Mouse (Mus musculus) midbrain, embryonic 13.5 days (tissue): ENCODE data around the gene Coasy. TPM values are rescaled to one million over a fixed set of nuclear protein-coding genes. Genes with fewer than 3 reads are reported as not detected.

ENCODE experiments used
- ATAC-seq: fragments of 200-750 bp; cut with Nextera tagmentation; 2 replicates; pipeline ENCODE4 v1.8.0; 2017; ENCODE audit warnings: mild to moderate bottlenecking, moderate TSS enrichment, moderate library complexity
- H3K27ac ChIP-seq: fragments of 300-500 bp; sonication (generic); 2 replicates; pipeline ENCODE4 v1.5.1; 2015; ENCODE audit warnings: inconsistent platforms, mild to moderate bottlenecking, moderate library complexity
- H3K27me3 ChIP-seq: fragments of 300-500 bp; sonication (generic); 2 replicates; pipeline ENCODE4 v1.6.1; 2015; ENCODE audit warnings: mild to moderate bottlenecking, inconsistent platforms
- H3K36me3 ChIP-seq: fragments of 300-500 bp; sonication (generic); 2 replicates; pipeline ENCODE4 v1.6.1; 2015; ENCODE audit warnings: mild to moderate bottlenecking, inconsistent platforms
- H3K4me1 ChIP-seq: fragments of 300-500 bp; sonication (generic); replicated peaks from 2 replicates; pipeline ENCODE4 v1.6.1; 2015; ENCODE audit warnings: inconsistent platforms
- H3K4me2 ChIP-seq: fragments of 300-500 bp; sonication (generic); replicated peaks from 2 replicates; pipeline ENCODE4 v1.6.1; 2015; ENCODE audit warnings: moderate library complexity, mild to moderate bottlenecking, inconsistent platforms
- H3K4me3 ChIP-seq: fragments of 300-500 bp; sonication (generic); replicated peaks from 2 replicates; pipeline ENCODE4 v1.5.1; 2015; ENCODE audit warnings: mild to moderate bottlenecking, inconsistent platforms
- H3K9ac ChIP-seq: fragments of 300-500 bp; sonication (generic); replicated peaks from 2 replicates; pipeline ENCODE4 v1.6.1; 2015; ENCODE audit warnings: mild to moderate bottlenecking, inconsistent platforms
- H3K9me3 ChIP-seq: fragments of 300-500 bp; sonication (generic); 2 replicates; pipeline ENCODE4 v1.6.1; 2016; ENCODE audit warnings: mild to moderate bottlenecking, inconsistent platforms
- WGBS: fragments of 180-500 bp; shearing (Covaris S2); methylation state at CpG from one replicate; pipeline ENCODE4 v1.1.7; 2015; 5-methylcytosine and 5-hydroxymethylcytosine counted together
- polyA plus RNA-seq: library from polyadenylated mRNA; unstranded; fragments of >200 nt; fragmentation: Nextera tagmentation; extraction: Ambion mirVana; gene quantifications from 2 replicates; pipeline ENCODE4 v1.2.1, GENCODE M21; 2015

Gene Coasy
- polyA plus RNA-seq, 1 experiment from 2014 or later, result 52.8 TPM

DNA sequence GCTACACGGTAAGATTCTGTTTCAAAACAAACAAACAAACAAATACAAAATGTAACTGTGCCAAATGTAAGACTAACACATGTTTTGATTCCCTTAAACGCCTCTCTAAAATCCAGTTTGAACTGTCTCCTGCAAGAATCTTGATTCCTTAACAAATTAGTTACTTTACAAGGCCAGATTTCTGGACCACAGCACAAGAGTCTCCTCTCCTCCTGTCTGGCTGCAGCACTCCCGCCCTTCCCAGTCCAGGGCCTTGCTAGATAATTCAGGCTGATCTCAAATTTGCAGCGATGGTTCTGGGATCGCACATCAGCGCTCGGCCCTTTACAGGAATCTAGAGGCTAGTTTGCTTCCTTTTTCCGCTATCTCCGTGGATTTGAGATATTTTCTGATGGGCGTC lies 706 bp upstream of the Coasy start:
- H3K27ac ChIP-seq, result peak overlapping the region; percentile 90
- H3K4me3 ChIP-seq, result peak overlapping the region; percentile 87
- no peaks in the 10 kb centered on the region for H3K9me3 ChIP-seq
- H3K9ac ChIP-seq, result peak overlapping the region; percentile 93
- ATAC-seq, result no peak
- peak overlapping the region; percentile 93 for H3K4me2 ChIP-seq
- H3K27me3 ChIP-seq, result peaks cover 48% of the 10 kb centered on the region
- H3K36me3 ChIP-seq, result peaks cover 19% of the 10 kb centered on the region; the same call in 1 of the 2 replicates
- H3K4me1 ChIP-seq, result peaks cover 41% of the 10 kb centered on the region
- WGBS, result 6% methylated on average over 10 of the region's 10 CpGs

DNA sequence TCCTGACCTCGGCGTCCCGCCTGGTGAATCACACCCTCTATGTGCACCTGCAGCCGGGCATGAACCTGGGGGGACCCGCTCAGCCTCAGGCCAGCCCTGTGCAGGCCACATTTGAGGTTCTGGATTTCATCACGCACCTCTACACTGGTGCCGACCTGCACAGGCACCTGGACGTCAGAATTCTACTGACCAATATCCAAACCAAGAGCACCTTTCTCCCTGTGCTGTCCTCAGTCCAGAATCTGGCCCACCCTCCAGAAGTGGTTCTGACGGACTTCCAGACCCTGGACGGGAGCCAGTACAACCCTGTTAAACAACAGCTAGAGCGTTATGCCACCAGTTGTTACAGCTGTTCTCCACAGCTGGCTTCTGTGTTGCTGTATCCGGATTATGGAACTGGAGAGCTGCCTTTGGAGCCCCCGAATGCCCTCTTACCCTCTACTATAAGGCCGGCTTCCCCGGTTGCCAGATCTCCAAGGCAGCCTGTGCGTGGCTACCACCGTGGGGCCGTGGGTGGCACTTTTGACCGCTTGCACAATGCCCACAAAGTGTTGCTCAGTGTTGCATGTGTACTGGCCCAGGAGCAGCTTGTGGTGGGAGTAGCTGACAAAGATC lies 825 bp downstream of the Coasy start:
- H3K9ac ChIP-seq, result peak overlapping the region; percentile 93
- peaks cover 50% of the 10 kb centered on the region for H3K4me1 ChIP-seq
- peaks cover 10% of the 10 kb centered on the region; the same call in 1 of the 2 replicates for H3K36me3 ChIP-seq
- no peaks in the 10 kb centered on the region for H3K9me3 ChIP-seq
- H3K27ac ChIP-seq, result peak overlapping the region; percentile 90
- peak; percentile 40 for ATAC-seq
- H3K4me2 ChIP-seq, result peak overlapping the region; percentile 93
- peaks cover 33% of the 10 kb centered on the region for H3K27me3 ChIP-seq
- 39% methylated on average over 19 of the region's 19 CpGs for WGBS
- peak overlapping the region; percentile 87 for H3K4me3 ChIP-seq

DNA sequence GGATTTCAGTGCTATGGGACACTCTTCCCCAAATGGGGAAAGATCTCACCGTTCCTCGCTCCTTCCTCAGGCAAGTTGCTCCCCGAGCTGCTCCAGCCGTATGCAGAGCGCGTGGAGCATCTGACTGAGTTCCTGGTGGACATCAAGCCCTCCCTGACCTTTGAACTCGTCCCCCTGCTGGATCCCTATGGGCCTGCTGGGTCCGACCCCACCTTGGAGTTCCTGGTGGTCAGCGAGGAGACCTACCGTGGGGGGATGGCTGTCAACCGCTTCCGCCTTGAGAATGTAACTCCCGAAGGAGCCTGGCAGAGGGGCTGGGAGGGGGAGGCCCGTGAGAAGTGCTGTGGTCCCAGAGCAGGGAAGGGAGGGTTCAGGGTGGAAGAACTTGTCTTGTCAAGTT lies 1.9 kb downstream of the Coasy start:
- Histone ChIP-seq H3K27ac (no peak overlapping the region), H3K4me1 (peaks cover 55% of the 10 kb centered on the region), H3K27me3 (peaks cover 22% of the 10 kb centered on the region), H3K36me3 (peaks cover 13% of the 10 kb centered on the region), H3K4me3 (no peak overlapping the region), H3K4me2 (no peak overlapping the region), H3K9ac (no peak overlapping the region; the same call in 1 of the 2 replicates), H3K9me3 (no peaks in the 10 kb centered on the region)
- 84% methylated on average over 14 of the region's 14 CpGs for WGBS
- ATAC-seq, result no peak

DNA sequence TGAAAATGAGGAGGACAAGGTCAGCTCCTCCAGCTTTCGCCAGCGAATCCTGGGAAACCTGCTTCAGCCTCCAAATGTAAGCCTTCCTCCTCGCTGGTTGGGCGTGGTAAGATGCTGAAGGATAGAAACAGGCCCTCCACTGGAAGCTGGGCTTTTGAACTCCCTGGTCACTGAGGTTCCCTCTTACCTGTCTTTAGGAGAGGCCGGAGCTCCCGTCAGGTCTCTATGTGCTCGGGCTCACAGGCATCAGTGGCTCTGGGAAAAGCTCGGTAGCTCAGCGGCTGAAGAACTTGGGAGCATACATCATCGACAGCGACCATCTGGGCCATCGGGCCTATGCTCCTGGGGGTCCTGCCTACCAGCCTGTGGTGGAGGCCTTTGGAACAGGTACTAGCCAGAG lies 2.4 kb downstream of the Coasy start:
- no peaks in the 10 kb centered on the region for H3K9me3 ChIP-seq
- H3K27me3 ChIP-seq, result peaks cover 17% of the 10 kb centered on the region
- no peak overlapping the region for H3K4me3 ChIP-seq
- no peak for ATAC-seq
- H3K36me3 ChIP-seq, result peaks cover 19% of the 10 kb centered on the region
- WGBS, result 95% methylated on average over 12 of the region's 12 CpGs
- H3K4me1 ChIP-seq, result peaks cover 51% of the 10 kb centered on the region
- H3K27ac ChIP-seq, result no peak overlapping the region
- no peak overlapping the region for H3K4me2 ChIP-seq
- H3K9ac ChIP-seq, result 0 out of 2 replicates have a peak overlapping the region, but pooled peaks have one; percentile 11

DNA sequence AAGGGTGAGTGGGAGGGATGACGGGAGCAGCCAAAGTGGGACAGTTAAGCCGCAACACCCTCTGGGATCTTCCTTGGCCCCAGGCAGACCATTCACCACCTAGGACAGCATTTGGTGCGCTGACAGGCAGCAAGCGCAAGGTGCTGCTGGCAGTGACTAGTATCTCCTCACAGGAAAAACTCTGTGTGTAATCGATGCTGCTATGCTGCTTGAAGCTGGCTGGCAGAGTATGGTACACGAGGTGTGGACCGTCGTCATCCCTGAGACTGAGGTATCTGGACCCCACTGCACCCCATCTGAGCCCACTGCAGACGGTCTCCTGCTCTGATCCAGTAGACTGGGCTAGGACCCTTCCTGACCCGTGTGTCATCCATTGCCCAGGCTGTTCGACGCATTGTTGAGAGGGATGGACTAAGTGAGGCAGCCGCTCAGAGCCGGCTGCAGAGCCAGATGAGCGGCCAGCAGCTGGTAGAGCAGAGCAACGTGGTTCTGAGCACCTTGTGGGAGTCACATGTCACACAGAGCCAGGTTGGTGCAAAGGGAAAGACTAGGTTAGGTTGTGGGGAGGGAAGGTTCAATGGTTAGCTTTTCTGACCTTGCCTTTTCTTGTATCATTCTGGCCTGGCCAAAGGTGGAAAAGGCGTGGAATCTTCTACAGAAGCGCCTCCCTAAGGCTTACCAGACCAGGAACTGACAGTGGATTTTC lies 3.4 kb downstream of the Coasy start:
- 91% methylated on average over 18 of the region's 18 CpGs for WGBS
- peak overlapping the region; percentile 96; the same call in 1 of the 2 replicates for H3K4me2 ChIP-seq
- H3K4me3 ChIP-seq, result 0 out of 2 replicates have a peak overlapping the region, but pooled peaks have one; percentile 79
- peaks cover 29% of the 10 kb centered on the region for H3K36me3 ChIP-seq
- ATAC-seq, result no peak
- H3K27ac ChIP-seq, result no peak overlapping the region
- H3K9ac ChIP-seq, result 0 out of 2 replicates have a peak overlapping the region, but pooled peaks have one; percentile 54
- peaks cover 7% of the 10 kb centered on the region for H3K27me3 ChIP-seq
- no peaks in the 10 kb centered on the region for H3K9me3 ChIP-seq
- peaks cover 50% of the 10 kb centered on the region for H3K4me1 ChIP-seq

DNA sequence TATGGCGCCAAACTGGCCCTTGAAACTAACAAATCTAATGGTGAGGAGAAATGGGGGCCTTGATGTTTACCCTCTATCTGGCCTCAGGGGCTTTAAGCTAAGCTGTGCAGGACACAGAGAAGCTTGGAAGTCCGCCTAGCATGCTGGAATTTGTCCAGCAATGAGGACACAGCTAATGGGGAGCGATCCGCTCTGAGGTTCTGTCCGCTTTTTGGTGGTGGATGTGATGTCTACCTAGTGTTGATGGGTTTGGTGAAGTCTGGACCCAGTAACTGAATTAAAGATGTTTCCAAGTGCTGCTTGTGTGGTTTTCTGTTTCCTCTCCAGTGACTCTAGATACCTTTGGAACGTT lies 3.9 kb downstream of the Coasy start:
- Histone ChIP-seq H3K4me2 (peak overlapping the region; percentile 96), H3K27me3 (peaks cover 2% of the 10 kb centered on the region), H3K27ac (peak overlapping the region; percentile 88), H3K36me3 (peaks cover 34% of the 10 kb centered on the region), H3K9me3 (no peaks in the 10 kb centered on the region), H3K9ac (peak overlapping the region; percentile 54; the same call in 1 of the 2 replicates), H3K4me1 (peaks cover 48% of the 10 kb centered on the region), H3K4me3 (peak overlapping the region; percentile 79)
- no peak for ATAC-seq
- 85% methylated on average over 6 of the region's 6 CpGs for WGBS

DNA sequence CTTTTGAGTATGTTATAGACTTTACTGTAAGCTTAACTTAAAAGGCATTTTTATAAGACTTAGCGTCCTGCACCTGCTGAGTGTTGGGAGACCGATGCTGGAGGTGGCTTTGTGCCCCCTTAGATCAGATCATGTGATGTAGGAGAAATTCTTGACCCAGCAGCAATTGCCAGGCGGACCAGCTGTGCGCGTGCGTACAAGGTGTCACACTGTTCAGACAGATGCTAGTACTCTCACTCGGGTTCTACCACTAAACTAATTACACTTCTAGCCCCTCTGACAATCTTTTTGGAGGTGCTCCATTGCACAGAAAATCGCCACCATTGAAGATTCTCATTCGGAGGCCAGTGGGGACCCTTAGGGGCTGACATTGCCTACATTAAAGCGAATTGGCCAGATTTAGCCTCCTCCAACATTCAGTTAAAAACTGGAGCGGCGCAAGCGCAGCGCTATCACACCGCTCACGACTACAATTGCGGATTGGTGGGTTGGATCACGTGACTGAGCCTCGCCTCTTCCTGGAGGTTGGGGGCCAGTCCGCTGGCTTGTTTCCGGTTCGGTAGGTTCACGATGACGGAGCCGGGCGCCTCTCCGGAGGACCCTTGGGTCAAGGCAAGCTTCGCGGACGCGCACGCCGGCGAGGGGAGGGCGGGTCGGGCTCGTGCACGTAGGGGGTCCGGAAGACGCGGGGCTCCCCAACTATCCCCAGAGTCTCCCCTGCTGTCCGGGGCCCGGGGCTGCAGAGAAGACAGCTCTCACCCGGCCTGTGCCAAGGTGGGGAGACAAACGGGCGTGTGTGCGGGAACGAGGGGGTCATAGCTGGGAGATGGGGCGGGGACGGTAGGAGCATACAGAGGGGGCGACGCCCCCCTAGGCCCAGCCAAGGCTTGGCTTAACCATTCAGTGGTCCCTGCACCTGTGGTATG lies 4.7 kb downstream of the Coasy start, which contains the start of gene Mlx:
Mlx (plus strand) TSS at position 522 of the 926 bp plus-strand sequence.
- Histone ChIP-seq H3K27ac (peak within 1 kb of the TSS; percentile 88), H3K9ac (peak within 1 kb of the TSS; percentile 91), H3K27me3 (no peaks in the 10 kb centered on the region), H3K9me3 (no peaks in the 10 kb centered on the region), H3K4me3 (peak within 1 kb of the TSS; percentile 79), H3K36me3 (peaks cover 41% of the 10 kb centered on the region), H3K4me1 (peaks cover 41% of the 10 kb centered on the region), H3K4me2 (peak within 1 kb of the TSS; percentile 96)
- 1% methylated on average over 52 of the region's 52 CpGs for WGBS
- ATAC-seq, result peak; percentile 82

DNA sequence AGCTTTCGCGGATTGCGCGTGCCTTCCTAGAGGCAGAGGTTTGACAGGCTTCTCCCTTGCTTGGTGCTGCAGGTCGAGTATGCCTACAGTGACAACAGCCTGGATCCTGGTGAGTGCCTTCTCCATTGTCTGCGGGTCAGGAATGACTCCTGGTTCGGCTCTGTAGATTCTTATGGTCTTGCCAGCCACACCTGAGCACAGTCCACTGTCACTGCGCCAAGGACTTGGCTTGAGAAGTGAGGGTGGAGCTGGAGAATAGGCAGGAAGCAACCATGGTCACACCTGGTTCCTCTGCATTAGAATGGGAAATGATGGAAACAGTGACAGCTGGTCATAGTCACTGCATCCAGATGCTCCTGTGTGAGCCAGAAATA lies 5.3 kb downstream of the Coasy start:
- Histone ChIP-seq H3K4me1 (peaks cover 41% of the 10 kb centered on the region), H3K27ac (peak overlapping the region; percentile 88), H3K9me3 (no peaks in the 10 kb centered on the region), H3K4me2 (peak overlapping the region; percentile 96), H3K4me3 (peak overlapping the region; percentile 79), H3K36me3 (peaks cover 48% of the 10 kb centered on the region), H3K9ac (peak overlapping the region; percentile 91), H3K27me3 (no peaks in the 10 kb centered on the region)
- ATAC-seq, result no peak; the same call in 1 of the 2 replicates
- 12% methylated on average over 8 of the region's 8 CpGs for WGBS

DNA sequence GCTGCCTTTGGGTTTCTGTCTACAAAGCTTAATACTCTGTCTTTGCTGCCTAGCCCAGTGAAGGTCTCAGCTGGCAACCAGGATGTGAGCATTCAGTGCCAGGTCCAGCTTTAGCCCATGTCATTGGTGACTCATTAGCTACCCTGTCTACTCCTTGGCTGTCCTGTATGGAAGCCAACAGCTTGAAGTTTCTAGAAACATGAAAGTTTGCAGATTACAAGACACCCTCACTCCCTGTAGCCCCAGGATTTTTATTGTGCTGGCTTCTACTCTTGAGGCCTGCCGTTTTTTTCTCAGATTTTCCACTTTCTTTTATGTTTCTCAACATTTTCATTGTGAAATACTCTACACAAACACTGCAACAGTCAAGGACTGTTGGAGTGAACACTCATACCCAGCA lies 7.6 kb downstream of the Coasy start:
- no peaks in the 10 kb centered on the region for H3K27me3 ChIP-seq
- ATAC-seq, result no peak
- peaks cover 42% of the 10 kb centered on the region for H3K4me1 ChIP-seq
- no peak overlapping the region for H3K4me3 ChIP-seq
- H3K9me3 ChIP-seq, result no peaks in the 10 kb centered on the region
- no peak overlapping the region for H3K4me2 ChIP-seq
- no peak overlapping the region for H3K27ac ChIP-seq
- H3K36me3 ChIP-seq, result peaks cover 56% of the 10 kb centered on the region
- no peak overlapping the region for H3K9ac ChIP-seq
- WGBS, result 91% methylated on average over 1 of the region's 1 CpGs

DNA sequence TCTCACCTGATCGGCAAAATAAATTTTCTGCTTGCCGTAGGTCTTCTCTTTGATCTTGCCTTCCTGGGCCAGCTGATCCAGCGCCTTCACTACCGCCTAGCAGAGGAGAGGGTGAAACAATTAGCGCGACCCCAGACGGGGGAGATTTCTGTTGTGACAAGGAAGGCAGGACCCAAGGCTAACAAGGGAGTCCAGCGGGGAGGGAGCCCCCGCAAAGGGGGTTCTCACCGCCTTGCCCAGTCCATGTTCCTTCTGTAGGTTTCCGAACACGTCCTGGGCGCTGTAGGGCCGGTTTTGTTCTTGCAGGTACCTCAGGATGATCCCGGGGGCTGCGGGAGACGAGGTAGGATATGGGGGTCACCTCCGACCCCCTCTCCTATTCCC lies 12.6 kb downstream of the Coasy start:
- Histone ChIP-seq H3K9me3 (no peaks in the 10 kb centered on the region), H3K4me2 (peak overlapping the region; percentile 96), H3K4me3 (peak overlapping the region; percentile 65), H3K4me1 (peaks cover 22% of the 10 kb centered on the region), H3K36me3 (peaks cover 72% of the 10 kb centered on the region), H3K27me3 (no peaks in the 10 kb centered on the region), H3K27ac (peak overlapping the region; percentile 87; the same call in 1 of the 2 replicates), H3K9ac (peak overlapping the region; percentile 76)
- WGBS, result under 1% methylated on average over 18 of the region's 18 CpGs
- no peak for ATAC-seq

DNA sequence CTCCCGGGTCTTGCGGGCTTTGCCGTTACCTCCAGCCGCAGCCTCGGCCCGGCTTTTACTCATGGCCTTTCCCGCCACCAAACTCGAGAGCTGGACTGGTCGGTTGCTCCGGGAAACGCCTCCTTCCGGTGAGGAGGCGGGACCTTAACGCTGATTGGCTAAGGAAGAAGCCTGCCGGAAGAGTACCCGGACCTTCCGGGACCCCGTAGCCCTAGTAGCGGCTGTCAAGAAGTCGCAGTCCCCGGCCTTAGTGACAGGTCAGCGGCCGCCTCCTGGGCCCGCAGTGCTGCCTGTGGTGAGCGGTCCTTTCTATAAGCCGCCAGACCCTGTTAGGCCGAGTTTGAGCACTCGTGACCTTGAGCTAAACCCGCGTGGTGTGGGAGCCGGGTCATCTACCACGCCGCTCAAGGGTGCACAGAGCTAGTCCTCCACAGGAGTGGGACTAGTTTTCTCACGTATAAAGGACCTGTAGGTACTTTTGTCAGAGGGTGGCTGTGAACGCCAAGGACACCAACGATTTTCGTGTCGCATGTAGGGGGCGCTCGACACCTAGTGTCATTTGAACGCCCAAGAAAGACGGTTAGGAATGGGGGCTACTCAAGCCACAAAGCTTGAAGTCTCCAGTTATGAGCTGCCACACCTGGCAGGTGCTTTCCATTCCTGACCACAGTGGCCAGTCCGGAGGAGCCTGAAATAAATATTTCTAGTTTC lies 13.1 kb downstream of the Coasy start, which contains the start of gene Psmc3ip:
Psmc3ip (minus strand) TSS at position 123 of the 711 bp plus-strand sequence.
- H3K27me3 ChIP-seq, result no peaks in the 10 kb centered on the region
- peak; percentile 98 for ATAC-seq
- no peaks in the 10 kb centered on the region for H3K9me3 ChIP-seq
- H3K9ac ChIP-seq, result peak within 1 kb of the TSS; percentile 77
- peaks cover 72% of the 10 kb centered on the region for H3K36me3 ChIP-seq
- peaks cover 22% of the 10 kb centered on the region for H3K4me1 ChIP-seq
- peak within 1 kb of the TSS; percentile 96 for H3K4me2 ChIP-seq
- peak within 1 kb of the TSS; percentile 87 for H3K27ac ChIP-seq
- H3K4me3 ChIP-seq, result peak within 1 kb of the TSS; percentile 65
- under 1% methylated on average over 43 of the region's 43 CpGs for WGBS
